Mouse (Mus musculus) layer of hippocampus, adult 8-10 months (tissue): Measurements from ENCODE around the gene Rassf10. TPM values are rescaled to one million over a fixed set of nuclear protein-coding genes. Genes with fewer than 3 reads are reported as not detected.

Source experiments
- DNase-seq, 2 experiments: peaks; one replicate each; pipeline ENCODE4 v3.0.0; 2022; ENCODE audit warnings: low spot score in 2 of 2
- total RNA-seq, 4 experiments: library from RNA; stranded (reverse); gene quantifications; 2 replicates each; pipeline ENCODE4 v1.2.4; 2022

Rassf10 gene
- total RNA-seq, 4 experiments from 2014 or later = 0.47 to 0.86 (median 0.71) TPM

DNA sequence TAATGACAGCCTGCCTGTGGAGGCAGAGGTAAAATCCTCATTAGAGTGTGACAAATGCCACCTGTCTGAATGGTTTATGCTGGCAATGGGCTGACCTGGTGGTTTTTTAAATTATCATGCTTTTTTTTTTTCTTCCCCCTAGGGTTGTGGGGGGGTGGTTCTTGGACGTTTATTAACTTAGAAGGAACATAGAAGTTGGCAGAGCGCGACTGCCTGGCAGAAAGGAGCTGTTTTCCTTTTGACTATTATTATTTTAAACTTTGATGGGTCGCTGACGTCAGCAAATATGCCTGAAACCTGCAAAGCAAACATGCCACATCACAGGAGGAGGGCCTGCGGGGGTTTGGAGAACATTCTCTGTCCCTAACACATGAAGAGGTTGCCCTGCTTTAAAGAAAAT is 3.9 kb downstream of the Rassf10 start:
- DNase-seq = no peak

GRCm38 (mm10) chr7:112966382-112966781 is 12.6 kb downstream of the Rassf10 start:
- no peak for DNase-seq

GRCm38 (mm10) chr7:112966786-112967185 is 13.0 kb downstream of the Rassf10 start:
- no peak for DNase-seq

- no peak for DNase-seq
These were observed 29.6 kb downstream of the Rassf10 start for GRCm38 (mm10) chr7:112983316-112983715.

- no peak for DNase-seq
These were observed 31.2 kb downstream of the Rassf10 start for GRCm38 (mm10) chr7:112984704-112985577.

- no peak for DNase-seq
These were observed 31.8 kb downstream of the Rassf10 start for GRCm38 (mm10) chr7:112985578-112985949.

- DNase-seq = no peak
These were observed 39.2 kb downstream of the Rassf10 start for GRCm38 (mm10) chr7:112992928-112993327.

DNA sequence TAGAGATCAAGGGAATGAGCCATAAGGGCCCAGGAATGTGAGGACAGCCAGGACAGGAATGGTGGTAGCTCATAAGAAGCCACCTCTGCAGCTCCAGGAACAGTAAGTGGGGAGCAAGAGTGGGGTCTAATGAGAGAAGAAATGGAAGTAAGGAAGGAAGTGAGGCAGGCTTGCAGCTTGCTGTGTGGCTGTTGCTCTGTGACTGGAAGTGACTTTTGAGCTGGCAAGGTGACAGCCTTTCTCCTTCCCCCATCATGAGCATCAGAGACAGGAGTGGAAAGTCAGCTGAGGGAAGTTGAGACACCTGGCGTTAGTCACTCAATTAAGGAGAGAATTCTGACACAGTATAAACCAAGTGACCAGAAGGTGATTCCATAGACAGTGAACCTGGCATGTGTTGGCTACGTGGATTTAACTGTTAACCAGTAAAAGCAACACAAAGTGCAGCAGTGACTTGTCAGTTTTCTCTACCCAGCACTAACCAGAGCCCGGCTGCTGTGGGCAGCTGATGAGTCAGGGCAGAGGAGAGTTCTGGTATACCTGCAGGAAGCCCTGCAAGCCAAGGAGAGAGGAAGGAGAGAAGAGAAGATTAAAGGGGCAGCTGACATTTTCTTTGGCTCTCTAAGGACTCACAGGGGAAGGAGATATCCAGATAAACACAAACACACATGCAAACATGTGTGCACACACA is 49.9 kb downstream of the Rassf10 start:
- no peak for DNase-seq

- DNase-seq = no peak
These were observed 52.0 kb downstream of the Rassf10 start for GRCm38 (mm10) chr7:113005726-113006125.
